Mouse (Mus musculus) megakaryocyte, embryonic 14.5 days (primary cell): ENCODE data around the gene Kcnip4.

ENCODE experiments used
- FLI1 ChIP-seq: IDR thresholded peaks from 2 replicates; pipeline ENCODE4 v1.6.1; 2012; ENCODE audit warnings: low read length, inconsistent platforms, mixed read lengths
- GATA1 ChIP-seq: IDR thresholded peaks from 3 replicates; pipeline ENCODE4 v1.6.1; 2012; ENCODE audit warnings: mixed read lengths, low read length, inconsistent platforms, borderline replicate concordance

GRCm38 (mm10) chr5:48942378-48943088 lies 582.2 kb downstream of the Kcnip4 start:
- TF ChIP-seq GATA1, result no peak
- TF ChIP-seq FLI1, result no peak
